Mouse (Mus musculus) brain, embryonic 18.5 days (tissue): ENCODE results near the gene Ghdc.
A peak's percentile ranks its signal among the peaks of the same experiment; 100 is the strongest.
"Not testable (repeated sequence)": the region's sequence is repeated elsewhere in the genome, so short reads cannot be mapped to it uniquely, and the experiment has no call there.

Experiments used
- DNase-seq: peaks from one replicate; pipeline ENCODE4 v3.0.0-alpha.2; 2012; ENCODE audit warnings: low read depth, low spot score

The Ghdc gene

DNA sequence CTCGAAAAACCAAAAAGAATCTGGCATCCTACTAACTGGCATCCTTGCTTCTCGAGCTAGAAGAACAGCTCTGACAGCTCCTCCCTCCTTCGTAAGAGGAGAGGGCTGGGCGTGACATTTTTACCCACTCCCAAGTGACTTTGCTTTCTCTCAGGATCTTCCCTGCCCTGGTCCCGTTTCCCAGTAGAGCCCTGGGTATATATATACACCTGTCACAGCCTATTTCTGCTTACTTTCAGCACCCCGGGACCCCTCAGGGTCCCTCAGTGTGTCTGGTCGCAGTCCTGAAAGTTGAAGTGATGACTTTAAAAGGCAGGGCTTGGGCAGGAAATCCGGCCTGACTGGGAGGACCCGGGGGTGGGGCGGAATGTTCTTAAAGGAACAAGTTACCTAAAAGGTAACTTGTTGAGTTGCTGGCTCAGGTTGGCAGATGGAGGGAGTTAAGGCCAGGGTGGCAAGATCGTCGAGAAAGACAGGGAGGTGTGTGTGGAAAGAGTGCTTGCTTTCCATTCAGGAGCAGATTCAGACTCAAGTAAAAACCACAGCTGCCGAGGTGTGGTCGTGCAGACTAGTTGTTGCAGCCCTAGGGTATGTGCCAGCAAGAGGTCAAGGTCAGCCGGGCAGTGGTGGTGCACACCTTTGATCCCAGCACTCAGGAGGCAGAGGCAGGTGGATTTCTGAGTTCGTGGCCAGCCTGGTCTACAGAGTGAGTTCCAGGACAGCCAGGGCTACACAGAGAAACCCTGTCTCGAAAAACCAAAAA lies at the start of gene Ghdc:
TSS of gene Ghdc (minus strand) at position 312 of the 763 bp plus-strand sequence.
- peak; percentile 42 for DNase-seq

DNA sequence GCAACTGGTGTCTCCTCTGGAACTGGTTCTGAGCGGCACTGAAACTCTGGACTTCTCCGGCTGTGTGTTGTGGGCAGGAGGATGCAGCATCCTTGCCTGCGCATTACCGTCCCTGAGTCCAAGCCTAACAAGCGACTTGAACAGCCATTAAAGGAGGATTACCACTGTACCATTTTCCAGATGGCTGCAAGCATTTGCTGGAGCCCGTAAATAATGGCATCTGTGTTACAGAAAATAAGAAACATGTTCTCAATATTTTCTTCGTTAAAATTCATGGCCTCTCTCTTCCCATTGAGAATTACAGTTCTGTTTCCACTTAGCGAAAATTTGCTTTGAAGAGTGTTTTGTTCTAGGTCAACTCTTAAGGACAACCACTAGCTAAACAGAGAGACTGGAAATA lies 49.3 kb upstream of the Ghdc start:
- DNase-seq: no peak

DNA sequence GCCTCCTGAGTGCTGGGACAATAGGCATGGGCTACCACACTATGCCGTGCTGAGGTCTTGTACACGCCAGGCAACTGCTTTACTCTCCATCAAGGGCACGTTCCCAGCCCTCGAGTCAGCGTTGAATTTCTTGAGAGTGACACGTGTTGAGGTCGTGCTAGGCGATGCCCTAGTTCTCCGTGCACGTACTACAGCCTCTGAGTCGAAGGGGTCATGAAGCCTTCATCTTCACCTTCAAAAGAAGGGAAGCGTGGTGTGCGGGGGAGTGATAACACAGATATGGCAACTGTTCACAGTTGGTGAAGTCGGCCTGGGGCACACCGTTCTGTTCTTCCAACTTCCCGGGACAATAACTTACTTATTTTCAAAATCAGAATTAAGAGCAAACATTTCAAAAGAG lies 48.9 kb upstream of the Ghdc start:
- DNase-seq: no peak

DNA sequence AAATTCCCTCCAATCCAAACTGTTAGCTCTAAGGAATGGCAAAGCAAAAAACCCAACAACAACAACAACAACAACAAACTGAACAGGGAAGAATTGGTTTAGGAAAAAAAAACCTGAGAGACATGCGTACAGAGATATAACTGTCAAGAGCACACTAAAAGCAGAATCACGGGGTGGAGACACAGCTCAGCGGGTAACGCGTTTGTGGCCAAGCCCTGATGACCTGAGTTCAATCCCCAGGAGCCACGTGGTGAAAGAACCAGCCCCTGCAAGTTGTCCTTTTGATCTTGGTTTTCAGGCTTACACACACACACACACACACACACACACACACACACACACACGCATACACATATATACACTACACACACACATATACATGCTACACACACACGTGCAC lies 48.3 kb upstream of the Ghdc start:
- no peak for DNase-seq

DNA sequence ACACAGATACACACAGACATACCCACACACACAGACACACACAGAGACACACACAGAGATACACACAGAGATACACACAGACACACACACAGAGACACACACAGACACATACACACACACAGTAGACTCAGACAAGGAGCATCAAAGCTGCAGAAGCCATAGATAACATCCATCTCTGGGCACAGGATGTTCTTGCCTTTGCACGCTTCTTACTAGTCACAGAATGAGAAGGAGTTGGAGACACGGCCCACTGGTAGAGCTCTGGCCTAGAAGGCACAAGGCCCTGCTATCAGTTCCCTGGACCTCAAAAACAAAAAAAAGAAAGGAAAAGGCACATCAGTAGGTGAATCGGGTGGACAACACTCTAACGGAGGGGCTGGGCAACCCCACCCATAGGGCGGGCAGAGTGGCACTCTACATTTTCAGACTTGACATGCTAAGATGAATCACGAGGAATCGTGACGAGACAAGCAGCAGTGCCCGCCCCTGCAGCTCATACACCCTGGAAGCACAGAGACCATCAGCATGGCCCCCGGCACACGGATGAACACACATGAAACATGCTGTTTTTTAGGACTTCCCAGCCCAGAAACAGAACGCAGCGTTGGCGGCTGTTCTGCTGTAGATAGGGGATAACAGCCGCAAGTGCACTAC lies 47.7 kb upstream of the Ghdc start:
- DNase-seq: no peak

DNA sequence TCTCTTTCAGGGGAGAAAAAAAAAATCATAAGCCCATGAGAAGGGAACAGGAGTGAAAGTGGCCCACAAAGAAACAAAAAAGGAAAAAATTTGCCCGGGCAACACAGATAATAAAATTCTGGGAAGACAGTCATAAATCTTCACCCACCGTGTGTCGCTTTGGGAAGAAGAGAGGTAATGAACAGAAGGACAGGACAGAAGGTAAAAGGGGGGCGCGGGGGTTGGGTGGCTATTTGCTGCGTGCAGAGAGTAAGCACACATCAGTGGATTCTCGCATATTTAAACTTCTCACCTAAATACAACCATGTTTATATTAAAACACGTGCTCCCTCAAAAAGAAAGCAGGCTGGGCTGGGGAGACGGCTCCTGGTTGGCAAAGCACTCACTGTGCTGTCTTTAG lies 46.6 kb upstream of the Ghdc start:
- DNase-seq: no peak

DNA sequence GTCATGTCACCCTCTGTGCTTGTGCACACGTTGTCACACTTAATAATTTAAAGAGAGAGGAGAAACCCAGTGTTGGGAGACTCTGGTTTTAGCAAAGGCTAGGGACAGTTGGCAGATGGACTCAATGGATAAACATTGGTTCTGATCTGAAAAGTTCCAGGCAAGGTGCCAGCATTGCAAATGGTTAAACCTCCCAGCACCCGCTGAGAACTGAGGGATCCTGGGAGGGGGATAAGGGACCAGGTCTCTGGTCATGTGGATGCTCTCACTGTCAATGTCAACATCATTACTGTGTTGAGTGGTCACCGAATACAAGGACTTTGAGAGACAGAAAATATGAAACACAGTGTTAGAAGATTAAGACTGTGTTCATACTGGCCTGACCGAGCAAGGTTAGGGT lies 46.0 kb upstream of the Ghdc start:
- no peak for DNase-seq

DNA sequence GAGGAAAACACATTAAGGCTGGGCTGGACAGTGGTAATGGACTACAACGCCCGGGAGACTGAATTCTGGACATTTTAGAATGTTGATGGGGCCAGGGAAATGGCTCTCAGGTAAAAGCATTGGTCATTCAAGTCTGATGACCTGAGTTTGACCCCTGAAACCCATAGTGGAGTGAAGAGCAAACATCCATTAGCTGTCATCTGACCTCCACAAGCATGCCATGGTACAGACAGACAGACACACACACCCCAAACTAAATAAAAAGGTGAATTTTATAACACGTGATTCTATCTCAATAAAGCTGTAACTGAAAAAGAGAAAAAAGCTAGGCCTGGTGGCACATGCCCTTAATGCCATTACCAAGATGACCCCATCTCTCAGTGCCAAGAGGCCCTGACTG lies 45.6 kb upstream of the Ghdc start:
- no peak for DNase-seq

DNA sequence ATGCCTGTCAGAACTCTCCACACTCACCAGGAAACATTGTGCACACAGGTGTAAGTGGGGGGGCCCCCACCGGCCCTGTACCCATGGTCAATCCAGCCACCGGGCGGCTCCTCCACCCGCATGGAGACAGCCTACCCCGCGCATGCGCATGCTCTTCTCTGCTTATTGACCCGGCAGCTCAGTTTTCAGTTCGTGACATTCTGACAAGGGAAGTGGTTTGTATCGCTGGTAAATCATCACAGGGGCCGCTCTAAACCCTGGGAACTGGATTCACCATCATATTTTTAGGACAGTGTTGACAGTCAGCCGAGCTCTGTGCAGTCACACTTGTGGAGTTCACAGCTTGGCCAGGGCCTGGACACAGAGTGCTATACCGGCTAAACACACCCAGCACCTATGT lies 43.7 kb upstream of the Ghdc start:
- DNase-seq: no peak

DNA sequence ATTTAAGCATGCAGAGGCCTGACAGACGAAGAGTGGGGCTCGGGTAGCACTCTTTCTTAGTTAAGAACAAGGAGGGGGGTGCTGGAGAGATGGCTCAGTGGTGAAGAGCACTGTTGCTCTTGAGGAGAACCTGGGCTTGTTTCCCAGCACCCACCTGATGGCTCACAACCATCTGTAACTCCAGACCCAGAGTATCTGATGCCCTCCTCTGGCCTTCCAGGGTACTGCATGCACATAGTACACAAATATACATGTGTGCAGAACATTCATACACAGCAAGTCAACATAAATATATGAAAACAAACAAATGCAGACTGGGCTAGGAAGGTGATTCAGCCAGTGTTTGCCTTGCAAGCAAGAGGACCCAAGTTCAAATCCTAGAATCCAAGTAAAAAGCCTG lies 40.4 kb upstream of the Ghdc start:
- no peak for DNase-seq

DNA sequence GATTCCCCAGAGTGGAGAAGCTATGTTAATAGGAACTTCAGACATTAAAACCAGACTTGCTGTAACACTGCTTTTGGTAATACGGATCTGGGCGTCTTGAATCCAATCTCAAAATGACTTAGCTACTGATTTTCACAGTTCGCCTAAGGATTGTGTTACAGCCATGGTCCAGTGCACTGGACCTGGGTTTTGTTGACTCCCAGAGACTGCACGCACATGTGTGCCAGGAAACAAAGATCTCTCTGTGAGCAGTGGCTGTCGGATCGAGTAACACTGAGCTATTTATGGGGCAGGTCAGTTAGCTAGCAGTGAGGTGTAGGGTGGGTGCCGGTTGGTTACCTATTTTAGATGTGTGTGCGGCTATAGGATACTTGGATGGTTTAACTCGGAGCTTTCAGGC lies 39.8 kb upstream of the Ghdc start:
- no peak for DNase-seq

DNA sequence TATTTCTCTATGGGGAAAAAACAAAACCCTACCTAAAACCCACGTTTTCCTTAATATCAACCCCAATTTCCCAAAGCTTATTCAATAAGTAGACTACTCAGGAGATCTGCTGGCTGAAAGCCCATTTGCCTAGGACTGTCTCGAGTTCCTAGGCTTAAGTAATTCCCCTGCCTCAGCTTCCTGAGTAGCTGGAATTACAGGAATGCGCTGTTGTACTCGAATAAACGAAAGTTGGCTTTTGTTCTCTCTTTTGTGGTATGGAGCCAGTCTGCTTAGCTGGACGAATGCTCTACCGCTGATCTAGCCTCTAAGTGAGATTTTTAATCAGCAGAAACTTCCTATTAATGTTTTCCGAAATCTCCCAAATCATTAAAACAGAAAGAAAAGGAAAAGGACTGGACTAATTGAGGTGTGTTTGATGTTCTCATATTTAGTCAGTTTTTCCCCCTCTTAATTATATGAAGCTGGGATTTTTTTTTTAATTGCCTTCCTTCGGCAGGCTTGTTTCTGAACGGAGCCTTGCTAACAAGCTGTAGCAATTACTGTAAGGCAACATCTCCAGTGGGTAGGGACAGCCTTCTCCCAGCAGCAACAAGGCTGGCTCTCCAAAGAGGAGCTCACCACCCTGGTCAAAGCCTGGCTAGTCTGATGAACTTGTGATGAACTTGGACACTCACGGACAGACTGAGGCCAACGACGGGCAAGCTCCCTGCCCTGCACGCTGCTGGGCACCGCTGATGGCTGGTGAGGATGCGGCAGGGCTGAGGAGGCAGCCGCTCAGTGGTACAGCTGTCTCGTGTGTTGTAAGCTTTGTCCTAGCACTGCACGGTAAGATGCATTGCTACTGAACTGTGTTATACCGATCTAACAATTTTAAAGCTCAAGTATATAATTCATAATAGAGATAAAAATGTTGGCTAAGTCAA lies 35.9 kb upstream of the Ghdc start:
- no peak for DNase-seq

DNA sequence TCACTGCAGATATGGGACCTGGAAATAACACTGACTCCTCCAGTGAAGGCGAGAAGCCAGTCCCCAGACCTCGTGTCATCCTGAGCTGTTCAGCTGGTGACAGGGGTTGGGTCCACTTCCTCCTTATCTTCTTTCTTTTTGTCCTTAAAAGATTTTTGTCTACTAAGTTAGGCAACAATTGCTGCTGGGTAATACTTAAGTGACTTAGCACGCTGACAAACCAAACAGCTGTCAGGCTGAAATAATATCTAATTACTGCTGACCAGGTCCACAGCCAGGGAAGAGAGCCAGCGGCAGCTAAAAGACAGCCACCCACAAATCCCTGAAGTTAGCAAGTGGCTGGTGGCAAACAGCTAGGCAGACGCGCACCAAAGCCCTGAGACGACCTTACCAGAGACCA lies 34.8 kb upstream of the Ghdc start:
- no peak for DNase-seq

DNA sequence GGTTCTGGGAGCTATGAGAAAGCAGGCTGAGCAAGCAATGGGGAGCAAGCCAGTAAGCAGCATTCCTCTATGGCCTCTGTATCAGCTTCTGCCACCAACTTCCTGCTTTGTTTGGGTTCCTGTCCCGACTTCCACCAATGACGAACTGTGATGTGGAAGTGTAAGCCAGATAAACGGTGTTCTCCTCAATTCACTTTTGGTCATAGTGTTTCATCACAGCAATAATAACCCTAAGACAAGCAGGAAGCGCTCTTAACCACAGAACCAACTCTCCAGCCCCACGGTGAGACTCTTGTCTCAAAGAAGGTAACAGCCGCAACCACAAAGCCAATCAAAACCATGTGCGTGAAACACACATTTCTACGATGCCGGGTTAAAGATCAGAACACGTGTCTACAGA lies 33.7 kb upstream of the Ghdc start:
- no peak for DNase-seq

DNA sequence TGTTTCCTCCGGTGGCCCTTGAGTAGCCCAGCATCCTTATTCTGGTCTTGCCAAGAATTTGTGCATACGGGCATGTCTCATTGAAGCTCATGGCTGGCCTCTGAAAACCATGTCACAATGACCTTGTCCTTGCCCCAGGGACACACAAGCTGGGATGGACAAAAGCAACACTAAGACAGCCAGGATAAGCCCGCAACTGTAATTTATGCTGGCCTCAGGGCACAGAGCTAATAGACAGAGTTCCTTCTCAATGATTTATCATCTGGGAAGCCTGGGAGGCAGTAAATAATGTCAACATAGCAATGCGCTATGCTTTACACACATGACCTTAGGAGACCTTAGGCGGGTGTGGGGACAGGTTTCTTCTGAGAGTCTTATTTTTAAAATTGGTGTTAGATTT lies 28.7 kb upstream of the Ghdc start:
- no peak for DNase-seq

DNA sequence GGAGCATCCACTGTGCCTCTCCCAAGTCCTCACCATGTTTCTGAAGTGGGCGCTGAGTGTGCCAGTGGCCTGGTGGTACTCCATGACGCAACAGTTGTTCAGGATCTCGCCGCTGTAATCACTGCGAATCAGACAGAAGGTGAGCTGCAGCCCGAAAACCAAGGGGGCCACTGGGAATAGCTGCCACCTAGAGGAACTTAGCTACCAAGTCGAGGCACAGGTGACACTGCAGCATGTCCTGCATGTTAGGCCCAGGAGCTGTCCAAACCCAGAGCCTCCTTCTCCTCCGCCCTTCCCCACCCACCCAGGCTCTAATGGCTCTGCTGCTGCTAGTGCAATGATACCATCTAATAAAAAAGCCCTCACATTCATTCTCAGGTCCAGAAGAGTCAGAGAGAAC lies 25.8 kb upstream of the Ghdc start:
- no peak for DNase-seq

DNA sequence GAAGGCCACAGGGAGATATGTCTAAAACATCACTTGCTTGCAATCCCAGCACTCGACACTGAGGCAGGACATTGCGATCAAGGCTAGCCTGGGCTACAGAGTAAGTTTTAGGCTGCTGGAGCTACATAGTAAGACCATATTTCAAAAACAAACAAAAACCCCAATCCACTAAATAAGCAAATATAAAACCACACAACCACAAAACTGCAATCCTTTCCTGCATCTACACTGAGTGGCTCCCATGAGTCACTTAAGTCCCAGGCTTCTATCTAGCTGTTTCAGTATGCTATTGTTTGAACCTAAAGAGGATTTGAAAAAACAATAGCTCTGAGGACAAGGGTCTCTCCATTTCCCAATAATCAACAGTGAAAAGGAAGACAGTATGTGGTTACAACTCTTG lies 24.6 kb upstream of the Ghdc start:
- DNase-seq: no peak

DNA sequence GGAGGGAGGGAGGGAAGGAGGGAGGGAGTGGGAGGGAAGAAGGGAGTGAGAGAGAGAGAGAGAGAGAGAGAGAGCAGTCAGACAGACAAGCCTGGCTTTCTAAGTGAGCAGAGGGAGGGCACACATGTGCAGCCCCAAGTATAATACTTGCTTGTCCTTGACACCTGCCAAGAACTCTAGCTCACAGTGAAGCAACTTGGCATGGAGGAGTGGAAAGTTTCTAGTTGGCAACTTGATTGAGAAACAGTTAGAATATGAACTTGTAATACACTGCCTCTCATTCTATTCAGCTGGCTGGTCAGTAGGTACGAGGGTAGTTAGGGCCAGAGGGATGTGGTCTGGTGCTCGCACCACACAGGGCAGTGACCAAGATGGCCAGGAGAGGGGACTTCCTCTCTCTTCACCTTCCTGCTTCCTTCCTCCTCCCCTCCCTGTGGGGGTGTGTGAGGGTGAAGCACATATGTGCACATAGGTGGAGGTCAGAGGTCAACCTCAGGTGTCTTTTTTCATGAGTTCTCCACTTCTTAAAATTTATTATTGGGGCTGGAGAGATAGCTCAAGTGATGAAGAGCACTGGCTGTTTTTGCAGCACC lies 20.8 kb upstream of the Ghdc start:
- DNase-seq: no peak

DNA sequence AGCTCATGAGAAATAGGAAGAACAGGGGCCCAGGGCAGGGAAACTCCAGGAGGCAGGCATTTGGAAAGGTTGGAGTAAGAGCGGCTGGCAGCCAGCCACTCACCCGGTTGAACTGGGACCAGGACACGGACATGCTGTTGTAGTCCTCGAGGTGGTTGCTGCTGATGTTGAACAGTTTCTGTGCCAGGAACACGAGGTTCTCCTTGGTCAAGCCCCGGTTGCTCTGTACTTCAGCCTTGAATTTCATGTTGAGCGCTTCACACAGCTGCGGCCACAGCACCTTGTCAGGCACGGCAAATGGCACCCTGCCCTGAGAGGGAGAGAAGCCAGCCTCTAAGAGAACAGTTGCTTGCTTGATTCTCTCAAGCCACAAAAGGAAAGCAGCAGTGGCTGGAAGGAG lies 19.9 kb upstream of the Ghdc start:
- DNase-seq: not testable (repeated sequence)

DNA sequence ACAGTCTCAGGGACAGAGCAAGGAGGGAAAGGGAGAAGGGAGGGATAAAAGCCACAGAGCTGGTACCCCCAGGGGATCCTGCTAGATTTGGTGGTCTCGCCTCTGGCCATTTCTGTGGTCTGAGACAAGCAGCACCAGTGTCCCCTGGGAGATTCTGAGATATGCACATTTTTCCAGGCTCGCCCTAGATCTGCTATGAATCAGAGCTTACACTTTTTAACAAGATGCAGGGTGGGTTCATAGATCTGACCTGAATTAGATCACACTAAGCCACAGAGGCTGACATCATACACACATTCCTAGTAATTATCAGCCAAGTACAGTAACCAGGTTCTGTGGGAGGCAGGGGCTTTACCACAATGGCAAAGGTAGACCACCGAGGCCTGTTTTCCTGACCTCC lies 18.9 kb upstream of the Ghdc start:
- no peak for DNase-seq

DNA sequence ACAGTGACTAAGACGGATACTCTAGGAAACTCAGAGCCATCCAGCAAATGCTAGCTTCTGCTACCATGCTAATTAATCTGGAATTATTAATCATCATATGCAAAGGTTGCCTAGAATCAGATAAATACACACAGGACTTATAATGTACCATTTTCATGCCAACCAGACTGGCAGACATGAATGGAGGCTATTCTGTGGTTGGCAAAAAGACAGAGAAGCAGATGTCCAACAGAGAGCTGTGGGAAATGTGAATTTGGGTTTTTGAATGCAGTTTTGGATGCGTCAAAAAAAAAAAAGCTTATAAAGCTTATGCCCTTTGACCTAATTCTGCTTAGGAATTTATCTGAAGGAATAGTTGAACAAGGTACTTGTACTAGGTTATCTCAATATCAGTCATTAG lies 15.0 kb upstream of the Ghdc start:
- no peak for DNase-seq

DNA sequence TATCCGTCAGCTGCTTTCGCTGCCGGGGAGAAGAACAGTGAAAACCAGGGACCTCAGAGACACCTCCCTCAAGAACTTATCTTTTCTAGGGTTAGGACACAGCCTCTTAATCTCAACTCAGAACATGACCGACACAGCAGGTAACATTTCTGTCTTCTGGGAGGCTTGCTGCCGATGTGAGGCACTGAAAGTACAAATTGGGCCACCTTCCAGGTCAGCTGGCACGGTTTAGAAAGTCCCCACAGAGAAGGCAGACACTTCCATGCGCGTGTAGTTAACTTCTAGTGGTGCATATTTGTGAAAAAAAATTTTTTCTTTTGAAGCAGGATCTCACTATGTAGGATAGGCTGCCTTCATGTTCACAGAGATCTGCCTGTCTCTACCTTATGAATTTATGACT lies 13.5 kb upstream of the Ghdc start:
- DNase-seq: no peak
